Mouse (Mus musculus) intestine, embryonic 16.5 days (tissue): Measurements from ENCODE around the gene Gm49721. TPM values are rescaled to one million over a fixed set of nuclear protein-coding genes. Genes with fewer than 3 reads are reported as not detected.
"Not testable (repeated sequence)": the region's sequence is repeated elsewhere in the genome, so short reads cannot be mapped to it uniquely, and the experiment has no call there.

ENCODE experiments used
- ATAC-seq: fragments of 200-750 bp; cut with Nextera tagmentation; 2 replicates; pipeline ENCODE4 v1.8.0; 2017; ENCODE audit warnings: moderate TSS enrichment, moderate library complexity
- H3K27ac ChIP-seq: fragments of 300-500 bp; sonication (generic); 2 replicates; pipeline ENCODE4 v1.5.1; 2014; ENCODE audit warnings: mild to moderate bottlenecking, low read length
- H3K27me3 ChIP-seq: fragments of 300-500 bp; sonication (generic); replicated peaks from 2 replicates; pipeline ENCODE4 v1.6.1; 2014; ENCODE audit warnings: low read length, control low read depth, mixed read lengths; ENCODE audit not compliant: control insufficient read depth, insufficient read depth
- H3K36me3 ChIP-seq: fragments of 300-500 bp; sonication (generic); 2 replicates; pipeline ENCODE4 v1.6.1; 2014; ENCODE audit warnings: low read length, control low read depth; ENCODE audit not compliant: control insufficient read depth, insufficient read depth
- H3K4me1 ChIP-seq: fragments of 300-500 bp; sonication (generic); 2 replicates; pipeline ENCODE4 v1.6.1; 2014; ENCODE audit warnings: low read length, control low read depth, mixed read lengths; ENCODE audit not compliant: control insufficient read depth, insufficient read depth
- H3K4me2 ChIP-seq: fragments of 300-500 bp; sonication (generic); 2 replicates; pipeline ENCODE4 v1.6.1; 2014; ENCODE audit warnings: low read depth, low read length, control low read depth
- H3K4me3 ChIP-seq: fragments of 300-500 bp; sonication (generic); 2 replicates; pipeline ENCODE4 v1.5.1; 2014; ENCODE audit warnings: mild to moderate bottlenecking, low read length
- H3K9ac ChIP-seq: fragments of 300-500 bp; sonication (generic); 2 replicates; pipeline ENCODE4 v1.6.1; 2014; ENCODE audit warnings: low read depth, low read length
- H3K9me3 ChIP-seq: fragments of 300-500 bp; sonication (generic); 2 replicates; pipeline ENCODE4 v1.6.1; 2016; ENCODE audit warnings: low read length, control low read depth; ENCODE audit not compliant: control insufficient read depth
- WGBS: fragments of 180-500 bp; shearing (Covaris S2); extraction: QIAGEN DNeasy Blood & Tissue Kit; methylation state at CpG from one replicate; pipeline ENCODE4 v1.1.7; 2014; 5-methylcytosine and 5-hydroxymethylcytosine counted together
- polyA plus RNA-seq: library from polyadenylated mRNA; unstranded; fragments of >200 nt; fragmentation: Nextera tagmentation; extraction: Ambion mirVana; gene quantifications from 2 replicates; pipeline ENCODE4 v1.2.1, GENCODE M21; 2015

The Gm49721 gene
- polyA plus RNA-seq, 1 experiment from 2014 or later = not detected

DNA sequence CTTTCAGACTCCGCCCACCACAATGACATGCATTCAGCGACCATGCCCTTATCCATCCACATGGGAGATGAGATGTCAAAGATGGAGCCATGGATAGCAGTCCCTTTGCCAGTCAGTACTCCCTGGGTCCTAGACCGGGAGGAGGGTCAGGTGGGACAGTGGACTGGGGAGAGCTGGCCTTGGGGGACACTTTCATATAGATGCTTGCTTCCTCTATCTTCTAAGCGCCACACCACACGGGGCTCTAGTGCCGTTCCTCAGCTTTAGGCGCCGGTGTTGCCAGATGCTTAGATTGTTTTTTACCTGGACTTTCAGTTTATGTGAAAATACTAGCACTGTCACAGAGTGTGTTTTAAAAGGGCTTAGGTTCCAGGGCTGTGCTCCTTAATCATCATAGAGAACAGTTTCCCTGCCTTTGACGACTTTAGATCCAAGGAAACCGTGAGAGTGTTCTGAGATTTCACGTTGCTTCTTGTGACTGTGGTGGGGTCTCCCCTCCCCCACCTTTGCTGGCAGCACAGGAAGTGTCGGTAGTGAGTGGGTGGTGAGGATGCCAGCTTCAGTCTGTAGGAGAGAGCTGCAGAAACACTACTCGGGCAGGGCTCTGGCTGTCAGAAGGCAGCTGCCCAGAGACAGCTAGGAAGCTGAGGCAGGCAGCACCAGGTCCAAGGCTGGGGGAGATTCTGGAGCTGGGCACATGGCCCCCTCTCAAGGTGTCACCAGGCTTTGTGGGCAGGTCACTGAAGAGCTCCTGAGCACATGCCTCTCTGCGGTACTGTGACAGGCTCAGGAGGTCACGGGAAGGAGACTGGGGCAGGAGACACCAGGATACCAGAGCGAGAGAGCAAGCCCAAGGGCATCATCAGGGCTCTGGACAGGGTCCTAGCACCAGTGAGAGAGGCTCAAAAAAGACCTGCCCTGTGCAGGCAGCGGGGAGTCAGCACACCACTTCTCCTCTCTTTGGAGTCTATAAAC, 54.8 kb downstream of the Gm49721 start:
- not testable (repeated sequence) for H3K27me3 ChIP-seq, H3K27ac ChIP-seq, H3K36me3 ChIP-seq, H3K4me2 ChIP-seq, H3K9me3 ChIP-seq, H3K9ac ChIP-seq, H3K4me1 ChIP-seq, ATAC-seq, H3K4me3 ChIP-seq
- WGBS = 63% methylated on average over 3 of the region's 17 CpGs

DNA sequence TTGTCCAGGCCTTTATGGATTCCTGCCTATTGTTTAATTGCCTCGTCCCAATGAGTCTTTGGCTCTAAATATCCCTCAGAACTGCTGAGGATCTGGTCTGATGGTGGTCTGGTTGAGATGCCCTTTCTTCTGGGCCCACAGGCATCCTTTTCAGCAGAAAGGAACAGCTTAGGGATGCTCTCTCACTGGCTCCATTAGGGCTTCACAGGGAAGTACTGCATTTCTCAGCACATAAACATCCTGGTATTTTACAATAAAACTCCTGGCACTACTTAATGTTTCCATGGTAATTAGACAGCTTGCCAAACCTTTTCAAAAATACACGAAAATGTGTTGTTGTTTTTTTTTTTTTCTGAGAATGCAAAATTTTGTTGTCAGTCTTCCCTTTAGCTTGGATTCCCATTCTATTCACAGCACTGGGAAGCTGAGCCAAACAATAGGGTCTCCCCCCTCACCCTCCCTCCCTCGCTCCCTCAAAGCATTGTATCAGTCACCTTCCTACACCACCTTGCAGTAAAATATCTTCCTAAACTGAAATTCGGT, 90.4 kb downstream of the Gm49721 start:
- not testable (repeated sequence) for H3K27me3 ChIP-seq, H3K4me3 ChIP-seq, ATAC-seq, H3K4me2 ChIP-seq, H3K9me3 ChIP-seq, H3K4me1 ChIP-seq, H3K27ac ChIP-seq, H3K36me3 ChIP-seq, H3K9ac ChIP-seq
- 66% methylated on average over 2 of the region's 4 CpGs for WGBS

- H3K4me2 ChIP-seq, H3K27ac ChIP-seq, H3K36me3 ChIP-seq, H3K9ac ChIP-seq, H3K4me3 ChIP-seq, H3K27me3 ChIP-seq, ATAC-seq, H3K9me3 ChIP-seq, H3K4me1 ChIP-seq: not testable (repeated sequence)
- WGBS = 65% methylated on average over 4 of the region's 7 CpGs
Measured at GRCm38 (mm10) chr17:7069561-7070240, 91.0 kb downstream of the Gm49721 start.

GRCm38 (mm10) chr17:7074494-7074893, 95.8 kb downstream of the Gm49721 start:
- H3K27me3 ChIP-seq, H3K4me3 ChIP-seq, H3K4me1 ChIP-seq, H3K4me2 ChIP-seq, H3K9me3 ChIP-seq, ATAC-seq, H3K9ac ChIP-seq, H3K27ac ChIP-seq, H3K36me3 ChIP-seq: not testable (repeated sequence)
- WGBS = 41% methylated on average over 3 of the region's 3 CpGs

DNA sequence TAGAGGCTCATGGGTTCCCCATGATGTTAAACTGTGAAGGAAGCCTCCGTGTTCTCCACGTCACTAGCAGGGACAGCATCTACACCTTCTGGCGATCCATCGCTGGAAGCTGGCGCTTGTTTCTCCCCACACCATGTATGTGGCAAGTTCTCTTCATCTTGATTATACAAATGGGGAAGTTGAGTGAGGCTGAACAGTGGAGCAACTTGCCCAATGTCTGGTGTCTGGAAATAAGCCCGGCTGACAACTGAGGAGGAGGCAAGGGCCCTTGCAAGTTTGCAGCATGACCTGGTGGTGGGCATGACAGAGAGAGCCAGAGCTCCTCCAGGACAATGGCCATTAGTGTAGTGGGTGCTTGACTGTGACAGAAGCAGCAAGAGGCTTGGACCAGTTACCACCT, 96.8 kb downstream of the Gm49721 start:
- H3K27ac ChIP-seq, H3K4me3 ChIP-seq, H3K36me3 ChIP-seq, H3K9me3 ChIP-seq, H3K4me1 ChIP-seq, H3K9ac ChIP-seq, H3K27me3 ChIP-seq, ATAC-seq, H3K4me2 ChIP-seq: not testable (repeated sequence)
- 83% methylated on average over 5 of the region's 6 CpGs for WGBS

- H3K27ac ChIP-seq, H3K27me3 ChIP-seq, H3K4me3 ChIP-seq, H3K4me2 ChIP-seq, H3K36me3 ChIP-seq, H3K4me1 ChIP-seq, H3K9ac ChIP-seq, H3K9me3 ChIP-seq, ATAC-seq: not testable (repeated sequence)
- WGBS = 0% methylated on average over 1 of the region's 4 CpGs
Measured at GRCm38 (mm10) chr17:7079558-7079957, 100.9 kb downstream of the Gm49721 start.

GRCm38 (mm10) chr17:7084523-7084922, 105.8 kb downstream of the Gm49721 start:
- H3K4me1 ChIP-seq, ATAC-seq, H3K27me3 ChIP-seq, H3K9ac ChIP-seq, H3K27ac ChIP-seq, H3K36me3 ChIP-seq, H3K4me3 ChIP-seq, H3K9me3 ChIP-seq, H3K4me2 ChIP-seq: not testable (repeated sequence)
- WGBS = no CpG with 5 or more reads among the region's 5 CpGs

- not testable (repeated sequence) for H3K9me3 ChIP-seq, H3K36me3 ChIP-seq, H3K9ac ChIP-seq, H3K27me3 ChIP-seq, ATAC-seq, H3K4me3 ChIP-seq, H3K4me1 ChIP-seq, H3K27ac ChIP-seq, H3K4me2 ChIP-seq
- WGBS = no CpG with 5 or more reads among the region's 12 CpGs
Measured at GRCm38 (mm10) chr17:7085469-7086168, 106.9 kb downstream of the Gm49721 start.

- WGBS = 77% methylated on average over 6 of the region's 8 CpGs
- not testable (repeated sequence) for H3K36me3 ChIP-seq, H3K9me3 ChIP-seq, H3K4me3 ChIP-seq, H3K27me3 ChIP-seq, H3K4me2 ChIP-seq, H3K9ac ChIP-seq, H3K27ac ChIP-seq, ATAC-seq, H3K4me1 ChIP-seq
Measured at GRCm38 (mm10) chr17:7086836-7087235, 108.1 kb downstream of the Gm49721 start.
